Mouse (Mus musculus) embryo, embryonic 9.5 days (tissue): ENCODE data around the gene Gatad2b.
A peak's percentile ranks its signal among the peaks of the same experiment; 100 is the strongest.
"Not testable (repeated sequence)": the region's sequence is repeated elsewhere in the genome, so short reads cannot be mapped to it uniquely, and the experiment has no call there.

ENCODE experiments used
- DNase-seq: peaks from one replicate; pipeline ENCODE4 v3.0.0-alpha.2; 2017; ENCODE audit errors: extremely low spot score

The Gatad2b gene

GRCm38 (mm10) chr3:90292345-90293275 is at the start of gene Gatad2b:
TSS of gene Gatad2b (plus strand) at chr3:90293178.
- peak; percentile 100 for DNase-seq

GRCm38 (mm10) chr3:90245406-90245805 is 47.6 kb upstream of the Gatad2b start:
- DNase-seq, result no peak

GRCm38 (mm10) chr3:90247630-90247959 is 45.4 kb upstream of the Gatad2b start:
- DNase-seq, result no peak

- peak; percentile 96 for DNase-seq
These were observed 44.8 kb upstream of the Gatad2b start, which contains the start of gene Slc39a1 for GRCm38 (mm10) chr3:90247960-90248745. TSS of gene Slc39a1 (plus strand) at chr3:90248172.

- DNase-seq, result no peak
These were observed 44.3 kb upstream of the Gatad2b start for GRCm38 (mm10) chr3:90248746-90249100.

- DNase-seq, result no peak
These were observed 42.2 kb upstream of the Gatad2b start for GRCm38 (mm10) chr3:90250791-90251190.

GRCm38 (mm10) chr3:90251731-90252226 is 41.2 kb upstream of the Gatad2b start:
- DNase-seq, result not testable (repeated sequence)

- DNase-seq, result not testable (repeated sequence)
These were observed 40.3 kb upstream of the Gatad2b start for GRCm38 (mm10) chr3:90252659-90253058.

- DNase-seq, result not testable (repeated sequence)
These were observed 39.8 kb upstream of the Gatad2b start for GRCm38 (mm10) chr3:90253174-90253573.

GRCm38 (mm10) chr3:90253653-90254418 is 39.1 kb upstream of the Gatad2b start, which contains the start of gene Crtc2:
TSS of gene Crtc2 (plus strand) at chr3:90254163.
- DNase-seq, result peak; percentile 93

- DNase-seq, result no peak
These were observed 38.4 kb upstream of the Gatad2b start for GRCm38 (mm10) chr3:90254419-90255193.

- no peak for DNase-seq
These were observed 37.8 kb upstream of the Gatad2b start for GRCm38 (mm10) chr3:90255194-90255565.

GRCm38 (mm10) chr3:90255784-90256353 is 37.1 kb upstream of the Gatad2b start:
- no peak for DNase-seq

- DNase-seq, result no peak
These were observed 36.0 kb upstream of the Gatad2b start for GRCm38 (mm10) chr3:90256731-90257530.

- no peak for DNase-seq
These were observed 34.5 kb upstream of the Gatad2b start for GRCm38 (mm10) chr3:90258521-90258920.

GRCm38 (mm10) chr3:90263121-90263771 is 29.7 kb upstream of the Gatad2b start:
- DNase-seq, result no peak

- DNase-seq, result no peak
These were observed 28.3 kb upstream of the Gatad2b start for GRCm38 (mm10) chr3:90264687-90265033.

GRCm38 (mm10) chr3:90265034-90265931 is 27.7 kb upstream of the Gatad2b start, which contains the start of gene Dennd4b:
TSS of gene Dennd4b (plus strand) at chr3:90265185.
- peak; percentile 95 for DNase-seq
